Mouse (Mus musculus) ES-E14 (cell line): ENCODE measurements around the gene Cyth3. TPM values are rescaled to one million over a fixed set of nuclear protein-coding genes. Genes with fewer than 3 reads are reported as not detected.

ENCODE experiments used
- DNase-seq: peaks from one replicate; pipeline ENCODE4 v3.0.0-alpha.2; 2013; ENCODE audit warnings: low read depth, low spot score
- H3K27ac ChIP-seq: 2 replicates; pipeline ENCODE4 v1.5.1; 2012; ENCODE audit warnings: low read depth, mild to moderate bottlenecking, low read length, moderate library complexity, mixed read lengths; ENCODE audit not compliant: poor library complexity, insufficient read depth, severe bottlenecking
- H3K36me3 ChIP-seq: 2 replicates; pipeline ENCODE4 v1.6.1; 2012; ENCODE audit warnings: mild to moderate bottlenecking, low read length, moderate library complexity, mixed read lengths; ENCODE audit not compliant: control insufficient read depth, poor library complexity, insufficient read depth, severe bottlenecking
- H3K4me1 ChIP-seq, 2 experiments: fragments of 150-350 bp in 1 of 2; sonication (generic) in 1 of 2; 2 replicates each; pipeline ENCODE4 v1.6.1; 2012; ENCODE audit warnings: low read length in 2 of 2, mild to moderate bottlenecking in 1 of 2, mixed read lengths in 1 of 2; ENCODE audit not compliant: control insufficient read depth in 2 of 2, insufficient read depth in 2 of 2, poor library complexity in 1 of 2
- H3K4me3 ChIP-seq, 2 experiments: fragments of 150-350 bp in 1 of 2; sonication (generic) in 1 of 2; 2 replicates each; pipeline ENCODE4 v1.5.1; 2012; ENCODE audit warnings: low read length in 2 of 2, low read depth in 1 of 2, mild to moderate bottlenecking in 1 of 2, mixed read lengths in 1 of 2; ENCODE audit not compliant: insufficient read depth in 1 of 2, poor library complexity in 1 of 2, severe bottlenecking in 1 of 2
- H3K9ac ChIP-seq: 2 replicates; pipeline ENCODE4 v1.6.1; 2012; ENCODE audit warnings: low read depth, mild to moderate bottlenecking, low read length, mixed read lengths; ENCODE audit not compliant: poor library complexity, insufficient read depth, severe bottlenecking
- H3K9me3 ChIP-seq: fragments of 150-350 bp; sonication (generic); 2 replicates; pipeline ENCODE4 v1.6.1; 2012; ENCODE audit warnings: low read depth, mild to moderate bottlenecking, low read length; ENCODE audit not compliant: control insufficient read depth, insufficient read depth
- CHD2 ChIP-seq: IDR thresholded peaks from 2 replicates; pipeline ENCODE4 v1.6.1; 2014; ENCODE audit warnings: mild to moderate bottlenecking, low read depth, low read length, inconsistent platforms
- HCFC1 ChIP-seq: IDR thresholded peaks from 2 replicates; pipeline ENCODE4 v1.6.1; 2012; ENCODE audit warnings: low read length, inconsistent platforms, borderline replicate concordance; ENCODE audit not compliant: insufficient read depth
- MAFK ChIP-seq: IDR thresholded peaks from 2 replicates; pipeline ENCODE4 v1.6.1; 2014; ENCODE audit warnings: mild to moderate bottlenecking, low read depth, low read length, inconsistent platforms; ENCODE audit not compliant: insufficient read depth
- ZC3H11A ChIP-seq: IDR thresholded peaks from 2 replicates; pipeline ENCODE4 v1.6.1; 2012; ENCODE audit warnings: low read depth, mild to moderate bottlenecking, inconsistent platforms, low read length, borderline replicate concordance
- ZNF384 ChIP-seq: IDR thresholded peaks from 2 replicates; pipeline ENCODE4 v1.6.1; 2012; ENCODE audit warnings: low read depth, low read length, inconsistent platforms
- in situ Hi-C, 2 experiments: fragments of 600-800 bp; cut with MboI; formaldehyde crosslinking; loops; one replicate each; pipeline ENCODE4 v1.15.1; 2025; ENCODE audit warnings: low sequenced_read_pairs in 2 of 2, inconsistent platforms in 1 of 2; ENCODE audit not compliant: unreplicated experiment in 2 of 2
- total RNA-seq: library from RNA; depleted of rRNA; stranded (reverse); fragments of 300-350 nt; gene quantifications from 2 replicates; pipeline ENCODE4 v1.2.3, GENCODE M21; 2012

The Cyth3 gene
- total RNA-seq, 1 experiment = 11.0 TPM

DNA sequence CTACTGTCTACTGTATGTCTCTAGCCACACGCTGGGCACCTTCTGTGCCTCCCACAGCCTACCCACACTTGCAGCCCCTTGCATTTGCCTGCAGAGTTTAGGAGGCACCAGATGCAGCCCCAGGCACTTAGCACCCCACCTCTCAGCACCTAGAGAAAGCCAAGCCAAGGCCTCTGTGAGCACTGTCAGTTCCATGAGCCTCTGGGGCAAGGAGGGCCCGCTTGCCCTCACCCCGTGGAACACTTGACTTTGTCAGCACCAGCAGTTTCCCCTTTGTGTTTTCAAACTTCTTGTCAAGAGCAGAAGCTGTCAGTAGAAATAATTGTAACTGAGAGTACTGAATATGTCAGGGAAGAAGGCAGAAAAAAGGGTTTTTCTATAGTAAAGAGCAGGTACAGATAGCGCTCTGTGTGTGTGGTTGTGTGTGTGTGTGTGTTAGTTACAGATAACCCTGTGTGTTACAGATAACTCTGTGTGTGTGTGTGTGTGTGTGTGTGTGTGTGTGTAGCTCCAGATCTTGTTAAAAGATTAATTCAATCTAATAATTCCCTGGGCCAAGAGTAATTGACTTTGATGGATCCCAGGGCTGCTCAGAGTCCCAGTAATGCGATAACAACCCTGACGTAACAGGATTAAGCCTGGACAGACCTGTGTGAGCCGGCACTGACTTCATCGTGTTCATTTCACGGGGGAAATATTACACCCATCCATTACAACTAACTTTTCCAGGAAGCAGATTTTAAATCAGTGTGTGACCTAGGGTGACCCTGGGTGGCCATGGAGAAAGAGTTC lies 84.0 kb downstream of the Cyth3 start:
- DNase-seq = no peak
- Histone ChIP-seq H3K9me3 (no peaks in the 10 kb centered on the region), H3K4me3 (no peak overlapping the region), H3K9ac (no peak overlapping the region), H3K4me1 (no peaks in the 10 kb centered on the region), H3K36me3 (peaks cover 13% of the 10 kb centered on the region; the same call in 1 of the 2 replicates), H3K27ac (no peak overlapping the region)
- in situ Hi-C loops = no loop called here
- no peak for TF ChIP-seq ZC3H11A
- no peak for TF ChIP-seq CHD2
- no peak for TF ChIP-seq HCFC1
- no peak for TF ChIP-seq ZNF384
- no peak for TF ChIP-seq MAFK

DNA sequence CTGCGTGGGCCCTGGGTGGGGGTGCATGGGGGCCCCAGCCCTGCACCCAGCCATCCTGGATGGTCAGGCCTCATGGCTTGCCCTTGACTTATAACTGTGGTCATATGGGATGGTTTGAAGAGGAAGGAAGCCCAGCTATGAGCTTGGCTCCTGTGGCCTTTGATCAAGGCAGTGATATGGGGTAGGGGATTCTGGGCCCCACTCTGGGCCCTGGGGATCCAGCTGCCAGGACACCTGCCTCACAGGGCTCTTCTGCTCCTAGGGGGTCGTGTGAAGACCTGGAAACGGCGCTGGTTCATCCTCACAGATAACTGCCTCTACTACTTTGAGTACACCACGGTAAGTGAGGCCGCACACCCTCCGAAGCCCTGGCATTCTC lies 84.6 kb downstream of the Cyth3 start:
- Histone ChIP-seq H3K9me3 (no peaks in the 10 kb centered on the region), H3K9ac (no peak overlapping the region), H3K36me3 (peaks cover 10% of the 10 kb centered on the region; the same call in 1 of the 2 replicates), H3K27ac (no peak overlapping the region), H3K4me1 (no peaks in the 10 kb centered on the region), H3K4me3 (no peak overlapping the region)
- in situ Hi-C loops = no loop called here
- TF ChIP-seq HCFC1 (no peak), ZC3H11A (no peak), CHD2 (no peak), ZNF384 (no peak), MAFK (no peak)
- no peak for DNase-seq

DNA sequence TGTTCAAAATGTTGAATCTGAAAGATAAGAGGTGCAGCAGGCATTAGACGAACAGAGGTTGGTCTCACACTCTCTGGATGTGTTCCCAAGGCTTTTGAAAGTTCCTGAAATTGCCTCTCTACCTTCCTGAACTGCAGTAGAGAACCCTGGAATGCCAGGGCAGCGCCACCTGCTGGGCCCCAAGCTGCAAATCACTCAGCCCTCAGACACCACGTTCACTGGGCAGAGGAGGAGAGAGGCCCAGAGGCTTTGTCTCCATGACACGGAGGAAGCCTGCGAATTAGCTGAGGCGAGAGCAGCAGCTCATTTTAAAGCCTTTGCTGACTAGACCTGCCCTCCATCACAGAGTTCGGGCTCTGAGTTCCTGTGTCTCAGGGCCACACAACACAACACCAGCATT lies 89.1 kb downstream of the Cyth3 start:
- Histone ChIP-seq H3K4me1 (no peaks in the 10 kb centered on the region), H3K4me3 (no peak overlapping the region), H3K9me3 (no peaks in the 10 kb centered on the region), H3K27ac (no peak overlapping the region), H3K36me3 (peaks cover 45% of the 10 kb centered on the region), H3K9ac (no peak overlapping the region)
- peak; percentile 63 for DNase-seq
- in situ Hi-C loops = no loop called here
- TF ChIP-seq ZC3H11A (peak; percentile 34), HCFC1 (no peak), CHD2 (no peak), ZNF384 (no peak)

DNA sequence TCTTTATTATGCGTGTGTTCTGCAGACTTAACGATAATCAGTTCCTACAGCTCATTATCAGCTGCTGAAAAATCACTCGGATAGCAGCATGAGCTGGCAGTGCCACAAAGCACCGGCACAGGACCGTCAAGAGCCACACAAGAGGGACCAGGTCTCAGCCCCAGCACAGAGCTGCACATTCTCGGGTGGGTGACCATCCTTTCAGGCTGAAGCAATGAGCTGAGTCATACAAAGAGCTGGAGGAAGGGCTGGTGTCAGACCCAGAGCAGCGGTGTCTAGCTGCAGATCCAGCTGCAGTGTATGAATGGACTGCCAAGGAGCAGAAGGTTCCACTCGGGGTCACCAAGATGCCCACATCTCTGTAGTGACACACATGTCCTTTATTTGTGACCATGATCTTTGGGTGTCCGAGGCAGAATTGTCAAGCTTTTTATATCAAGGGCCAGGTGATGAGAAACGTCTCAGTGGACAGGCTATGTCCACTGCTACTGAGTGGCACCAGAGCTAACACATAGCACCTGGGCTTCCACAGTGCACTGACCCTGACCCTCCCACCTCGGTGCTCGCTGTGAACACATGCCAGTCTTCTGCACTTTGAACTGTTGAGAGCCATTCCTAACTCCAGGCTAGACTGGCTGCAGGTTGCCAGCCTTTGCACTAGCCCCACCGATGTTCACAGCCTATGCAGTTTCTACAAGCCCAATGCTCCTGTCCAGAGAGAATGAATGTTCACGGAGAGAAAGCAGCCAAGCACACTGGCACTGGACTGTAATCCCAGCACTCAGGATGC lies 90.0 kb downstream of the Cyth3 start:
- no peak for TF ChIP-seq HCFC1
- no peak for TF ChIP-seq MAFK
- no peak for TF ChIP-seq CHD2
- TF ChIP-seq ZC3H11A = no peak
- no peak for TF ChIP-seq ZNF384
- peaks cover 52% of the 10 kb centered on the region for H3K36me3 ChIP-seq
- H3K9me3 ChIP-seq = no peaks in the 10 kb centered on the region
- in situ Hi-C loops = no loop called here
- no peak overlapping the region for H3K9ac ChIP-seq
- no peak overlapping the region for H3K4me3 ChIP-seq
- H3K27ac ChIP-seq = no peak overlapping the region
- H3K4me1 ChIP-seq = no peaks in the 10 kb centered on the region
- DNase-seq = no peak
